Mouse (Mus musculus) myocyte (in vitro differentiated cells): Measurements from ENCODE around the gene Aars2. TPM values are rescaled to one million over a fixed set of nuclear protein-coding genes. Genes with fewer than 3 reads are reported as not detected.

Experiments used
- H3K27me3 ChIP-seq: one replicate; pipeline ENCODE4 v1.6.1; 2011; ENCODE audit not compliant: control insufficient read depth, insufficient read depth, insufficient read length
- H3K36me3 ChIP-seq: one replicate; pipeline ENCODE4 v1.6.1; 2011; ENCODE audit not compliant: control insufficient read depth, insufficient read depth
- H3K4me2 ChIP-seq: one replicate; pipeline ENCODE4 v1.6.1; 2011; ENCODE audit warnings: low read depth, control low read depth
- H3K4me3 ChIP-seq: one replicate; pipeline ENCODE4 v1.5.1; 2011; ENCODE audit warnings: mild to moderate bottlenecking, control low read depth, moderate library complexity
- H3K79me2 ChIP-seq: one replicate; pipeline ENCODE4 v1.6.1; 2011; ENCODE audit not compliant: control insufficient read depth, insufficient read depth
- H3ac ChIP-seq: one replicate; pipeline ENCODE4 v1.6.1; 2011; ENCODE audit not compliant: control insufficient read depth, insufficient read length
- CEBPB ChIP-seq: IDR thresholded peaks from 2 replicates; pipeline ENCODE4 v1.6.1; 2011; ENCODE audit warnings: mild to moderate bottlenecking, moderate library complexity; ENCODE audit not compliant: poor library complexity, insufficient read depth, severe bottlenecking
- E2F4 ChIP-seq: IDR thresholded peaks from one replicate; pipeline ENCODE4 v1.6.1; 2011; ENCODE audit warnings: mild to moderate bottlenecking, control low read depth, moderate library complexity; ENCODE audit not compliant: insufficient read depth
- MAX ChIP-seq: IDR thresholded peaks from one replicate; pipeline ENCODE4 v1.6.1; 2011; ENCODE audit warnings: low read depth, mild to moderate bottlenecking, control low read depth
- MYOD1 ChIP-seq, 3 experiments: IDR thresholded peaks; one replicate each; pipeline ENCODE4 v1.6.1; 2011; ENCODE audit warnings: control low read depth in 2 of 3, low read depth in 2 of 3, mild to moderate bottlenecking in 2 of 3, moderate library complexity in 1 of 3; ENCODE audit not compliant: insufficient read length in 2 of 3, control insufficient read depth in 1 of 3
- MYOG ChIP-seq, 3 experiments: IDR thresholded peaks; one replicate each; pipeline ENCODE4 v1.6.1; 2011; ENCODE audit warnings: control low read depth in 2 of 3, low read depth in 2 of 3, mild to moderate bottlenecking in 2 of 3; ENCODE audit not compliant: insufficient read length in 2 of 3, control insufficient read depth in 1 of 3, insufficient read depth in 1 of 3
- POLR2A ChIP-seq: IDR thresholded peaks from one replicate; pipeline ENCODE4 v1.6.1; 2011; ENCODE audit warnings: low read depth, mild to moderate bottlenecking, control low read depth, moderate library complexity; ENCODE audit not compliant: insufficient read length
- POLR2AphosphoS2 ChIP-seq: IDR thresholded peaks from one replicate; pipeline ENCODE4 v1.6.1; 2011; ENCODE audit warnings: low read depth, control low read depth; ENCODE audit not compliant: insufficient read length
- REST ChIP-seq: IDR thresholded peaks from one replicate; pipeline ENCODE4 v1.6.1; 2011; ENCODE audit warnings: mild to moderate bottlenecking, control low read depth, moderate library complexity; ENCODE audit not compliant: insufficient read depth, insufficient read length
- SRF ChIP-seq: IDR thresholded peaks from one replicate; pipeline ENCODE4 v1.6.1; 2011; ENCODE audit warnings: low read depth; ENCODE audit not compliant: control insufficient read depth, insufficient read length
- TCF12 ChIP-seq: IDR thresholded peaks from one replicate; pipeline ENCODE4 v1.6.1; 2011; ENCODE audit warnings: mild to moderate bottlenecking, control low read depth; ENCODE audit not compliant: poor library complexity, insufficient read depth, severe bottlenecking
- TCF3 ChIP-seq: IDR thresholded peaks from one replicate; pipeline ENCODE4 v1.6.1; 2011; ENCODE audit warnings: low read depth, control low read depth; ENCODE audit not compliant: insufficient read length
- USF1 ChIP-seq: IDR thresholded peaks from one replicate; pipeline ENCODE4 v1.6.1; 2011; ENCODE audit warnings: low read depth, mild to moderate bottlenecking, control low read depth, moderate library complexity
- polyA plus RNA-seq: library from polyadenylated mRNA; unstranded; fragments of >200 nt; fragmentation: generic; extraction: Trizol; gene quantifications from one replicate; pipeline ENCODE4 v1.2.1, GENCODE M21; 2012; ENCODE audit warnings: missing spikeins

The Aars2 gene
- polyA plus RNA-seq, 1 experiment = 15.5 TPM

DNA sequence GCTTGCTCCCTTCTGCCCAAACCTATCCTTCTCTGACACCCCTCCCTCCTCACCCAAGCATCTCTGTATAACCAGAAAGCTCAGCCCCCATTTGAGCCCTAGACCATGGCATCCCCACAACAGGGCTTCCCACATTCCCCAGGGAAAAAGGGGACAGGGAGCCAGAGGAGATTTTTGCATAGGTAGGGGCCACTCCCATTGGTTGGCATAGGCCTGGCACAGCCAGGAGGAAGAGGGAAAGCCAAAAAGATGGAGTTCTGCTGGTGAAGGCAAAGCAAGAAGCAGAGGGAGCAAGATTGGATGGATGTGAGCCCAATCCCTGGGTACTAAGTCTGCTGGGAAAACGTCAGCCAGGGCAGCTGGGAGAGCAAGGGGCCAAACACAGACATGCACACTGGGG lies 36.5 kb downstream of the Aars2 start:
- no peak overlapping the region for H3K4me3 ChIP-seq
- H3K27me3 ChIP-seq = peaks cover 67% of the 10 kb centered on the region
- no peak for TF ChIP-seq MYOG (IDR thresholded peaks at IDR 0.05; ENCODE audit: control insufficient read depth in 1 of 3, insufficient read depth in 1 of 3, insufficient read length in 2 of 3, low read depth in 2 of 3)
- no peak for TF ChIP-seq TCF12
- no peak for TF ChIP-seq POLR2AphosphoS2
- TF ChIP-seq SRF = no peak
- no peak for TF ChIP-seq MAX
- no peak for TF ChIP-seq TCF3
- no peak for TF ChIP-seq USF1
- no peak for TF ChIP-seq REST
- TF ChIP-seq POLR2A = no peak
- TF ChIP-seq CEBPB = no peak
- no peak for TF ChIP-seq MYOD1 (IDR thresholded peaks at IDR 0.05; ENCODE audit: control insufficient read depth in 1 of 3, insufficient read length in 2 of 3, low read depth in 2 of 3)
- no peak for TF ChIP-seq E2F4
- H3K79me2 ChIP-seq = no peaks in the 10 kb centered on the region
- no peaks in the 10 kb centered on the region for H3K36me3 ChIP-seq
- no peak overlapping the region for H3ac ChIP-seq
- no peak overlapping the region for H3K4me2 ChIP-seq

DNA sequence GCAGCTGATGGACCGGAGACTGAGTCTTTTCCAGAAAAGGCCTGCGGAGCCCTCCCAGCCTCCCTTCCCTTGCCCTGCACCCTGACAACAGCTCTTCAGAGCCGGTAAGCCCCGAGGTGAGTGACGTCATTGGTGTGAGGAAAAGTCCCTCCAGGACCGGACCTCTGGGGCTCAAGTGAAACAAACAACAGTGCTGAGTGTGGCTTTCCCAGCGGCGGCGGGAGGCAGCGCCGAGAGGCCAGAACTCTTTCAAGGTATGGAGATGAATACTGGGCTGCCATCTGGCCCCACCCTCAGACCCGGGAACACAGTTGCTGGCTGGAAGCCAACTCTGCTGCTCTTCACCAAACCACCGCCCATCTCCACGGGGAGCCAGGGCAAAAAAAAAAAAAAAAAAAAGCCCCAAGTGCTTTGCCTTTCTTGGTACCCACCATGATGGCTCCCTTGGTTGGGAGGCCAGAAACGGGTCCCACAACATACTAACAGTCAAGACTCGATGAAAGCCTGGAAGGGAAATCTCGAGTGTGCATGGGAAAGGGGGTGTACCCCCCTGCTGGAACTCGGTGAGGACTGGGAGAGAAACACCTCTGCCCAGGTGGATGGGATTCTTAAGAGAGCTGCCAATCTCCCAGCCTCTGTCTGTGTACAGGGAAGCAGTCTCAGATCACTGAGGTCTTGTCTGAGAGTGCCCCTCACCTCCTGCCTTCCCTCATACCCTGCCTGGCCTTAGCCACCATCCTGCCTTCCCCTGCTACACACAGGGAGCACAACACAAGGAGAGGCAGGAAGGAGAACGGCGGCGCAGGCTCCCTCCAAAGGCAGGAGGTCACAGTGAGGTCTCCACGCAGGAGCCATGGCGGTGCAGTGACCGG lies 37.6 kb downstream of the Aars2 start:
- Histone ChIP-seq H3K4me3 (no peak overlapping the region), H3K79me2 (no peaks in the 10 kb centered on the region), H3ac (no peak overlapping the region), H3K36me3 (no peaks in the 10 kb centered on the region), H3K4me2 (no peak overlapping the region), H3K27me3 (peaks cover 67% of the 10 kb centered on the region)
- no peak for TF ChIP-seq POLR2A
- TF ChIP-seq E2F4 = no peak
- TF ChIP-seq USF1 = no peak
- no peak for TF ChIP-seq MYOG (IDR thresholded peaks at IDR 0.05; ENCODE audit: control insufficient read depth in 1 of 3, insufficient read depth in 1 of 3, insufficient read length in 2 of 3, low read depth in 2 of 3)
- no peak for TF ChIP-seq TCF3
- TF ChIP-seq TCF12 = no peak
- TF ChIP-seq MYOD1 (IDR thresholded peaks at IDR 0.05; ENCODE audit: control insufficient read depth in 1 of 3, insufficient read length in 2 of 3, low read depth in 2 of 3) = no peak
- no peak for TF ChIP-seq SRF
- no peak for TF ChIP-seq MAX
- no peak for TF ChIP-seq POLR2AphosphoS2
- TF ChIP-seq REST = no peak
- TF ChIP-seq CEBPB = no peak

GRCm38 (mm10) chr17:45544873-45545277 lies 38.2 kb downstream of the Aars2 start:
- Histone ChIP-seq H3K4me2 (no peak overlapping the region), H3ac (no peak overlapping the region), H3K4me3 (no peak overlapping the region), H3K27me3 (peaks cover 64% of the 10 kb centered on the region), H3K79me2 (no peaks in the 10 kb centered on the region), H3K36me3 (no peaks in the 10 kb centered on the region)
- TF ChIP-seq USF1 = no peak
- TF ChIP-seq TCF3 = no peak
- TF ChIP-seq CEBPB = no peak
- no peak for TF ChIP-seq POLR2A
- no peak for TF ChIP-seq REST
- no peak for TF ChIP-seq MYOD1 (IDR thresholded peaks at IDR 0.05; ENCODE audit: control insufficient read depth in 1 of 3, insufficient read length in 2 of 3, low read depth in 2 of 3)
- TF ChIP-seq MAX = no peak
- TF ChIP-seq MYOG (IDR thresholded peaks at IDR 0.05; ENCODE audit: control insufficient read depth in 1 of 3, insufficient read depth in 1 of 3, insufficient read length in 2 of 3, low read depth in 2 of 3) = no peak
- no peak for TF ChIP-seq TCF12
- TF ChIP-seq E2F4 = no peak
- no peak for TF ChIP-seq SRF
- TF ChIP-seq POLR2AphosphoS2 = no peak

GRCm38 (mm10) chr17:45545278-45545961 lies 38.8 kb downstream of the Aars2 start:
- Histone ChIP-seq H3K79me2 (no peaks in the 10 kb centered on the region), H3K27me3 (peaks cover 65% of the 10 kb centered on the region), H3K36me3 (no peaks in the 10 kb centered on the region), H3K4me3 (no peak overlapping the region), H3ac (no peak overlapping the region), H3K4me2 (no peak overlapping the region)
- TF ChIP-seq TCF12 (no peak), POLR2A (no peak), REST (no peak), CEBPB (no peak), MAX (no peak), USF1 (no peak), POLR2AphosphoS2 (no peak), MYOD1 (IDR thresholded peaks at IDR 0.05; ENCODE audit: control insufficient read depth in 1 of 3, insufficient read length in 2 of 3, low read depth in 2 of 3) (no peak), E2F4 (no peak), MYOG (IDR thresholded peaks at IDR 0.05; ENCODE audit: control insufficient read depth in 1 of 3, insufficient read depth in 1 of 3, insufficient read length in 2 of 3, low read depth in 2 of 3) (no peak), SRF (no peak), TCF3 (no peak)
